Mouse (Mus musculus) layer of hippocampus, adult 9-11 months (tissue): ENCODE measurements around the gene Clip4.

ENCODE experiments used
- DNase-seq: peaks from one replicate; pipeline ENCODE4 v3.0.0; 2022

The Clip4 gene

DNA sequence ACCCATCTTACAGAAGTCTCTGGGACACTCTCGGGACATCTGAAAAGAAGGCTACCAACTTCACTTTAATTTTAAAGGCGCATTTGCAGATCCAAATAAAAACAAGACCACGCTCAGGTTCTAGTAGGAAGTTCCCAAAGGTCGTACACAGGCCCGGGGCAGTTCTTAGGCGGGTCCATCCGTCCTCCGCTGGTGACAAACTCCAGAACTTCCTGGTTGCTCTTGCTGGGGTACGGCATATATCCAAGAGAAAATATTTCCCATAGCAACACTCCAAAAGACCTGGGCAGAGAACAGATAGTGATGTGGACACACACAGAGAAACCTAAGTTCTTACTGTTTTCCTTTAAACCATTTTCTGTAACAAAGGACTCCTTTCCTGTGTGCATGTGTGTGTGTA, 106.5 kb downstream of the Clip4 start:
- DNase-seq = no peak

DNA sequence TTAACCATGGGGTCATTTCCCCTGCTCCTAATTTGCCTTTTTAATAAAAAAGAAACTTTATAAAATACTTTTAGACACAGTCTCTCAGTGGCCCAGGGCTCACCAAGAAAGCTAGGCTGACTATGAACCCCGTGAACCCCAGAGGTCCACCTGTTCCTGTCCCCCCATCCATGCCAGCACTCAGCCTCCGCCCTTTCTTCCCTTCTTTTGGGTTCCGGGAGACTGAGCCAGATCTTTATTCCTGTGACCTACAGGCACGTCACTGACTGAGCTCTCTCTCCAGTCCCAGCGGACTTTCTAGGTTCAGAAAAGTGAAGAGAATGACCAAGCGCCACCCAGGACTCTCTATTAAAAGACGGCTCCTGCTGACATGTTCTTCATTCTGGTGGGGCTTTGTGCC, 107.2 kb downstream of the Clip4 start:
- DNase-seq = no peak

DNA sequence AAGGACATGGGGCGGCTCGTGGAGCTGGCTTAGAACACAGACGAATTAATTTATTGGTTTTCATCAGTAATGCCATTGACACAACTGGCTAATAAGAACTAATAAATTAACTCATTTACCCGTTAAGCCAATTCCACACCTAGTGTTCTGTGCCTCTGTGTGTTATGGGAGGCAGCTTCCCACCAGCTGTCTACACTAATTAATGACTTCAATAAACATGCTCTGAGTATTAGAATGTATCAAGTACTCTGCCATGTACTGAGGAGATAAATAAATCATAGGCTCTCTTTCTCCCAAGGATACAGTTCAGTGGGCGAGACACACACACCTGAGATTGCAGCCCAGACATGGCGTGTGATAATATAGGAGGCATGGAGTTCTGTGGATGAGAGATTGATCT, 113.1 kb downstream of the Clip4 start:
- no peak for DNase-seq

DNA sequence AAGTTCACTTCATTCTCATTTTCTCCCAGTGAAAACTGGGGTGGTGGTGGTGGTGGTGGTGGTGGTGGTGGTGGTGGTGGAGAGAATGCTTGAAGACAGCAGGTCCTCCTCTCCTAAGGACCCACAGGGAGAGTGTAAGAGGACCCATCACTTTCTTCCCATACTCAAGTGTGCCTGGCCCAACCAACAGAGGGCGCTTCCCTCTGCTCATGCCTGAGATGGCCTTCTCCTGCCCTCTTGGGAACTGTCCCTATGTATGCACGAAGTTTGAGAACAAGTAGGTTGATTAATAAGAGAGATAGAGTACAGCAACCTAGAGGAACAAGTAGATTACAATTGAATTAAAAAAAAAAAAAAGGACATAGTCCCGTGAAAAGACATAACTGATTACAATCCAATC, 140.8 kb downstream of the Clip4 start:
- DNase-seq = no peak

DNA sequence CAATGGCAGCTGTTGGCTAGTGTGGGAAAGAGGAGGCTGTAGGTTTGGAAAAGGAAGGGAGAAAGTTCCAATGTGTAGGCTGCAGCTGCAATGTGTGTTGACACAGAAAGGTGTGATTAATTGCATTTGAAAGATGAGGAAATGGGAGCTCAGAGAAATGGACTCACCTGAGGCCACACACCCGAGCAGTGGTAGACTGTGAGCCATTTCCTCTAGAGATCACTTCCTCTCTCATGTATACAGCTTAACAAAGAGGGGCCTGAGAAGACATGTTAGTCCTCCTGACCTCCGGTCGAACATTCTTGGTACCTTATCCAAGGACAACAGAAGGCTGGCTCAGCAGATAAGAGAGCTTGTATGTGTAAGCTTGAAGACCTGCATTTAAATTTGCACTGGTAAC, 144.9 kb downstream of the Clip4 start:
- DNase-seq = no peak
